Mouse (Mus musculus) liver, adult 2 months (tissue): ENCODE results near the gene Rint1.

Source experiments
- CTCF ChIP-seq: fragments of 200-500 bp; IDR thresholded peaks from 2 replicates; pipeline ENCODE4 v1.5.1; 2011; ENCODE audit warnings: low read depth, low read length, control low read depth
- POLR2A ChIP-seq: fragments of 200-500 bp; IDR thresholded peaks from 2 replicates; pipeline ENCODE4 v1.6.1; 2011; ENCODE audit warnings: low read length, control low read depth; ENCODE audit not compliant: insufficient read depth; ENCODE audit errors: extremely low read depth

DNA sequence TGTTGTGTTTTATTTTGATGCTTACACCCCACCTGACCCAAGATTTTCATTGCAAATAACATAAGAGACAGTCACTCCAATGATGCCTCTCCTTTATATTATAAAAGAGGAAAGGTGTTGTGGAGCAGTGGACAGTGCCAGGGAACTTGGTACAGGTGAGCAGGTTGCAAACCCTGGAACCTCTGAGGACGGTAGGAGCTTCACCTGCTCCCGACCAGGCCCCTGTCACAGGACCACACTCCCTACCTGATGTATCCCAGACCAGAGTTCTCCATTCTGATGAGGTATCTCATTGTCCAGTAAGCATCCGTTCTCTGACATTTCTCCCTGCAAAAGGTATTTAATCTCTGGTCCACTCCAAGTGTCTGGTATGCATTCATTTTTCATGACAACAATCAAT is 70.5 kb downstream of the Rint1 start:
- TF ChIP-seq CTCF (no peak), POLR2A (no peak)
